ENCODE assay signal across 14 mouse cellular contexts in the genomic region with DNA sequence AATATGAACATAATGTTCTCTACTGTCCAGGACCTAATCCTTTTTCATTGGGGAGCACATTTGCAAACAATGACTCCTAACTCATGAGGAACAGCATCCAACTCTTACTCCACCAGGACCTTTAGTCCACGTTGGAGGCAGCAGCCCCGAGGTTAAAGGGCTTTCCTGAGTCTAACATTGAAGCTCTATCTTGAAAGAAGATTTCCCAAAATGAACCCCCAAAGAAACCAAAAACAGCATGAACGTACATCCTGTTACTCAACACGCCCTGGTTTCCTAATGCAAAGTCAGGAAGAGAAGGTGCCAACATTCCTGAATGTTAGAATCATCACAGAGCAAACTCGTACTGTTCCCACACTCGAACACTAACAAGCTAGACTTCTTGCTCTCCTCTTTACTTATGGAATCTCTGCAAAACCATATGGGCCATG.
A peak's percentile ranks its signal among the peaks of the same experiment; 100 is the strongest.
DNase-seq lines count a peak whose midpoint lies in the region; ATAC-seq and TF ChIP-seq lines count a peak whose summit lies in the region.
"Had no signal": no experiment of that assay in that cellular context is flagged by ENCODE, and none has a peak within 500 bp of the region (broad histone marks: within the 10 kb centered on the region; RNA-seq: fewer than 3 reads in every experiment).

No protein-coding gene starts in this region.

- H3K36me3 ChIP-seq in embryonic facial prominence, embryonic 14.5 days (ENCODE audit: control insufficient read depth, insufficient read depth, low read length), result no peaks in the 10 kb centered on the region
- no peaks in the 10 kb centered on the region for H3K36me3 ChIP-seq in embryonic facial prominence, embryonic 10.5 days (replicated peaks)
- H3K36me3 ChIP-seq in liver, adult 2 months (ENCODE audit: control insufficient read depth, insufficient read depth, low read length), result no peaks in the 10 kb centered on the region
- H3K36me3 ChIP-seq: heart, embryonic 13.5 days; liver, embryonic 15.5 days had no signal

- no peaks in the 10 kb centered on the region for H3K79me2 ChIP-seq in liver, adult 2 months (ENCODE audit: control insufficient read depth, insufficient read depth, low read length)

- DNase-seq in embryonic facial prominence, embryonic 14.5 days (ENCODE audit: low spot score), result peak; percentile 67
- DNase-seq in embryonic facial prominence, embryonic 10.5 days (ENCODE audit: low spot score), result no peak
- DNase-seq in liver, adult 2 months (ENCODE audit: extremely low read depth, low read depth, low spot score), result peak; percentile 3
- DNase-seq in liver, result no peak
- peak; percentile 60 for DNase-seq in lung, postnatal 25 days (ENCODE audit: low spot score)
- no peak for DNase-seq in ovary, postnatal 36 days (ENCODE audit: low spot score)
- DNase-seq: kidney, postnatal 10 days; right cerebral cortex, postnatal 4 days had no signal

- no peak for TF ChIP-seq CTCF in liver, adult 2 months (IDR thresholded peaks at IDR 0.05; ENCODE audit: low read depth, low read length)

- no peaks in the 10 kb centered on the region for H3K27me3 ChIP-seq in embryonic facial prominence, embryonic 14.5 days (replicated peaks; ENCODE audit: control insufficient read depth, insufficient read depth, low read length)
- no peaks in the 10 kb centered on the region for H3K27me3 ChIP-seq in embryonic facial prominence, embryonic 10.5 days (replicated peaks; ENCODE audit: low read depth, poor library complexity, severe bottlenecking)
- H3K27me3 ChIP-seq in liver, adult 2 months (ENCODE audit: control insufficient read depth, insufficient read depth, low read length), result no peaks in the 10 kb centered on the region
- H3K27me3 ChIP-seq: heart, embryonic 13.5 days; liver, embryonic 15.5 days had no signal

- WGBS in embryonic facial prominence, embryonic 14.5 days, result 60% methylated on average over 6 of the region's 6 CpGs
- 88% methylated on average over 6 of the region's 6 CpGs for WGBS in embryonic facial prominence, embryonic 10.5 days
- WGBS in liver, adult 2 months, result 69% methylated on average over 6 of the region's 6 CpGs

- H3K4me3 ChIP-seq in embryonic facial prominence, embryonic 14.5 days (ENCODE audit: low read depth, low read length), result no peak overlapping the region
- no peak overlapping the region for H3K4me3 ChIP-seq in embryonic facial prominence, embryonic 10.5 days
- no peak overlapping the region for H3K4me3 ChIP-seq in liver, adult 2 months (ENCODE audit: insufficient read depth, low read depth, low read length)
- no peak overlapping the region for H3K4me3 ChIP-seq in brown adipose tissue, adult 24 weeks (ENCODE audit: insufficient read depth, low read depth, low read length)
- H3K4me3 ChIP-seq: heart, embryonic 13.5 days; liver, embryonic 15.5 days had no signal

- H3K9me3 ChIP-seq in embryonic facial prominence, embryonic 14.5 days (ENCODE audit: control insufficient read depth, low read length), result no peaks in the 10 kb centered on the region
- H3K9me3 ChIP-seq in embryonic facial prominence, embryonic 10.5 days, result no peaks in the 10 kb centered on the region
- H3K9me3 ChIP-seq: heart, embryonic 13.5 days; liver, embryonic 15.5 days had no signal

- no peaks in the 10 kb centered on the region for H3K4me1 ChIP-seq in embryonic facial prominence, embryonic 14.5 days (ENCODE audit: control insufficient read depth, insufficient read depth, low read length)
- peaks cover 12% of the 10 kb centered on the region for H3K4me1 ChIP-seq in embryonic facial prominence, embryonic 10.5 days
- no peaks in the 10 kb centered on the region for H3K4me1 ChIP-seq in liver, adult 2 months (ENCODE audit: control insufficient read depth, insufficient read depth, low read length)
- no peaks in the 10 kb centered on the region for H3K4me1 ChIP-seq in brown adipose tissue, adult 24 weeks (ENCODE audit: control insufficient read depth, insufficient read depth, insufficient read length, low read length)
- H3K4me1 ChIP-seq: liver, embryonic 15.5 days had no signal

- H3K9ac ChIP-seq in embryonic facial prominence, embryonic 14.5 days (ENCODE audit: low read depth, low read length), result no peak overlapping the region
- no peak overlapping the region for H3K9ac ChIP-seq in liver, adult 2 months (ENCODE audit: low read depth, low read length)
- H3K9ac ChIP-seq: heart, embryonic 13.5 days; liver, embryonic 15.5 days had no signal

- H3K27ac ChIP-seq in embryonic facial prominence, embryonic 14.5 days (replicated peaks; ENCODE audit: low read depth, low read length), result no peak overlapping the region
- no peak overlapping the region for H3K27ac ChIP-seq in embryonic facial prominence, embryonic 10.5 days (replicated peaks)
- no peak overlapping the region for H3K27ac ChIP-seq in liver, adult 2 months (replicated peaks; ENCODE audit: insufficient read depth, low read depth, low read length)
- H3K27ac ChIP-seq in brown adipose tissue, adult 24 weeks (replicated peaks; ENCODE audit: low read depth, low read length), result peak overlapping the region; percentile 57; the same call in 1 of the 2 replicates
- H3K27ac ChIP-seq: heart, embryonic 13.5 days; liver, embryonic 15.5 days had no signal

- no peak for TF ChIP-seq POLR2A in liver, adult 2 months (IDR thresholded peaks at IDR 0.05; ENCODE audit: extremely low read depth, insufficient read depth, low read length)

- no peak for ATAC-seq in embryonic facial prominence, embryonic 14.5 days (ENCODE audit: low read depth)
- ATAC-seq in activated CD4-positive, CD25-positive, alpha-beta regulatory T cell, adult 4 months, result no peak
- ATAC-seq: hindbrain, embryonic 16.5 days; midbrain, embryonic 16.5 days had no signal

- H3K4me2 ChIP-seq in embryonic facial prominence, embryonic 14.5 days (ENCODE audit: low read depth, low read length), result no peak overlapping the region
- H3K4me2 ChIP-seq: heart, embryonic 13.5 days; liver, embryonic 15.5 days had no signal

Comparison
In these comparisons a context has a peak if more than half of its experiments do, and no peak if none do; other contexts are left out.
1. DNase-seq: peak in embryonic facial prominence, embryonic 14.5 days (single experiment), liver, adult 2 months (single experiment) and lung, postnatal 25 days (single experiment); none in embryonic facial prominence, embryonic 10.5 days (single experiment), liver (single experiment) and ovary, postnatal 36 days (single experiment).